Mouse (Mus musculus): Measurements from ENCODE around the gene Syce2. TPM values are rescaled to one million over a fixed set of nuclear protein-coding genes. Genes with fewer than 3 reads are reported as not detected.

Syce2 gene
- polyA plus RNA-seq, 1 experiment from 2014 or later, result 68.5 TPM

DNA sequence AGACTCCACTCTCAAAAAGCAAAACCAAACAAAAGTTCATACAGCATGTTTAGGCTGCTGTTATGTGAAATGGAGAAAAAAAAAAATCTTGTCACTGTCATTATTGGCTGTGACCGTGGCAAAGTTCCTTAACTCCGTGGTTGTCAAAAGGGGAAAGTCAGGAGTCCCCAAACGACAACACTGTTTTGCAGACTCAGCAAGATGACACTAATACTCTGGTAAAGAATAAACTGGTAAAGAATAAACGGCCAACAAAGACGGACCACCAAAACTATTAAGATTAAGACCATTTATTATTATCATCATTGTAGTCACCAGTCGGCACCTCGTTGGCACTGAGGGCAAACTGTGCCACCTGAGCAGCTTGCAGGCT is 32.0 kb upstream of the Syce2 start:
- no peak for ATAC-seq (ENCODE audit: low read depth)
- Histone ChIP-seq H3K9ac (ENCODE audit: low read depth, low read length) (peak overlapping the region; percentile 92), H3K4me3 (ENCODE audit: low read depth, low read length) (peak overlapping the region; percentile 81), H3K27me3 (replicated peaks; ENCODE audit: control insufficient read depth, insufficient read depth, low read length) (no peaks in the 10 kb centered on the region), H3K27ac (replicated peaks; ENCODE audit: low read depth, low read length) (peak overlapping the region; percentile 88), H3K4me2 (ENCODE audit: low read depth, low read length) (peak overlapping the region; percentile 62), H3K4me1 (ENCODE audit: control insufficient read depth, insufficient read depth, low read length) (peaks cover 24% of the 10 kb centered on the region), H3K36me3 (ENCODE audit: control insufficient read depth, insufficient read depth, low read length) (peaks cover 85% of the 10 kb centered on the region), H3K9me3 (ENCODE audit: control insufficient read depth, low read length) (no peaks in the 10 kb centered on the region)
- under 1% methylated on average over 7 of the region's 7 CpGs for WGBS
- no peak for DNase-seq (ENCODE audit: low spot score)

DNA sequence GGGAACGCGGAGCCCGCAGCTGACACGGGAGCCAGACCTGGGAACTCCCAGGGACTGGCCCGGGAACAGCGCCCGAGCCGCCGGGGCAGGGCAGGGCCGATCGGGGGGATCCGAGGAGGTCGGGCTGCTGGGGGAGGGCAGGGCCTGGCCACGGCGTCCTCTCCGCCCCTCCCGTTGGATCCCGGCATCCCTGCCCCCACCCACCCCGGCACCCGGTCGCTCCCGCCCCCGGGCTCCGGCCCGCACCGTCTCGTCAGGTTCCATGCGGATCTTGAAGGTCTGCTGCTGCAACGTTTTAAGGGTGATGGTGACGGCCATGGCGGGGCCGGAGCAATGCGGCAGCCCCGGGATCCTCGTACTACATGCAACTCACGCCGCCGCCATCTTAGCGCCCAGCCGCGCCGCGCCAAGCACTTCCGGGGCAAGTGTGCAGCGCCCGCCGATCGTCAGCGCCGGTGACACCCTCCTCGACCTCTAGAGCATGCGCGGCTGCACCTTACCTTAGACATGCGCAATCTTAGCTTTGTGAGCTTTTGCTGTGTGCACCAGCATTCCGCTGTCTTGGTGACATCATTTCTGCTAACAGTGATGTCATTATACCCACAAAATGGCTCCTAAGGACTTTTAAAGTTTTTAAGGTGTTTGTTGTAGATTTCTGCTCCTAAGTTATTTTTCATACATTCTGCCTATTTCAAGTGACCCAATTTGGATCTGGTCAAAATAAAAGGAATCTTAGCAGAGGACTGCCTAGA is 31.5 kb upstream of the Syce2 start, which contains the start of gene Rad23a:
Gene Rad23a (minus strand): TSS at position 418 of the 752 bp plus-strand sequence.
- H3K4me2 ChIP-seq (ENCODE audit: low read depth, low read length), result peak within 1 kb of the TSS; percentile 62
- peak; percentile 94 for ATAC-seq (ENCODE audit: low read depth)
- H3K27me3 ChIP-seq (replicated peaks; ENCODE audit: control insufficient read depth, insufficient read depth, low read length), result no peaks in the 10 kb centered on the region

GRCm38 (mm10) chr8:84841514-84841913 is 30.4 kb upstream of the Syce2 start:
- WGBS, result 73% methylated on average over 1 of the region's 1 CpGs
- H3K27me3 ChIP-seq (replicated peaks; ENCODE audit: control insufficient read depth, insufficient read depth, low read length), result no peaks in the 10 kb centered on the region
- no peak for ATAC-seq (ENCODE audit: low read depth)
- no peak overlapping the region for H3K4me3 ChIP-seq (ENCODE audit: low read depth, low read length)
- H3K4me2 ChIP-seq (ENCODE audit: low read depth, low read length), result no peak overlapping the region
- no peaks in the 10 kb centered on the region for H3K9me3 ChIP-seq (ENCODE audit: control insufficient read depth, low read length)
- peaks cover 81% of the 10 kb centered on the region for H3K36me3 ChIP-seq (ENCODE audit: control insufficient read depth, insufficient read depth, low read length)
- no peak for DNase-seq (ENCODE audit: low spot score)
- peaks cover 27% of the 10 kb centered on the region; the same call in 1 of the 2 replicates for H3K4me1 ChIP-seq (ENCODE audit: control insufficient read depth, insufficient read depth, low read length)
- no peak overlapping the region for H3K9ac ChIP-seq (ENCODE audit: low read depth, low read length)
- H3K27ac ChIP-seq (replicated peaks; ENCODE audit: low read depth, low read length), result no peak overlapping the region

More for the DNA sequence above, 31.5 kb upstream of the Syce2 start, which contains the start of gene Rad23a:
- peak; percentile 98 for DNase-seq (ENCODE audit: low spot score)
- Histone ChIP-seq H3K36me3 (ENCODE audit: control insufficient read depth, insufficient read depth, low read length) (peaks cover 86% of the 10 kb centered on the region), H3K9ac (ENCODE audit: low read depth, low read length) (peak within 1 kb of the TSS; percentile 92), H3K4me3 (ENCODE audit: low read depth, low read length) (peak within 1 kb of the TSS; percentile 81), H3K4me1 (ENCODE audit: control insufficient read depth, insufficient read depth, low read length) (peaks cover 27% of the 10 kb centered on the region; the same call in 1 of the 2 replicates), H3K27ac (replicated peaks; ENCODE audit: low read depth, low read length) (peak within 1 kb of the TSS; percentile 88), H3K9me3 (ENCODE audit: control insufficient read depth, low read length) (no peaks in the 10 kb centered on the region)
- WGBS, result under 1% methylated on average over 16 of the region's 55 CpGs

DNA sequence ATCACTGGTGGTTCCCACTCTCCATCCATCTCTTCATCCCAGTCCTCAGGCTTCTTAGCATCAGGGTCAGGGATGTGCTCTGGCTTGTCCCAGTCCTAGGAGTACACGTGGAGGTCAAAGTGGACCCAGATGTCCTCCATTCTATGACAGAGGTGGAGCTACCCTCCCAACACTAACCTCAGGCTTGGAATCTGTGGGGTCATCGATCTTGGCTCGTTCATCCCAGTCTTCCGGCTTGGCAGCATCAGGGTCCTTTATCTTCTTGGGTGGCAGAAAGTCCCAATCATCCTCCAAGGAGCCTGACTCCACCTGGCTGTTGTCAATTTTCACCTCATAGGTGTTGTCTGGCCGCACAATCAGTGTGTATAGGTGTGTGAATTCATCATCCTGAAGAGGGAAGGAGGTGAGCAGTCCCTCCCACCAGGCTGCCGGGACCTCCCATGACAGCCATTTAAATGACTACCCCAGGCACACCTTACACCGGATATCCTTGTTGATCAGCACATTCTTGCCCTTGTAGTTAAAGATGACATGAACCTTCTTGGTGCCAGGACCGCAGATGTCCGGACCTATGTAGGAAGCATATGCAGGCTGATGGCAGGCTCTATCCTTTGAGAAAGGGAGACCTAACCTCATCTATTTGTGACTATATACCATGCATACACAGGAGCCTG is 27.4 kb upstream of the Syce2 start:
- DNase-seq (ENCODE audit: low spot score) (no peak), ATAC-seq (ENCODE audit: low read depth) (no peak)
- no peaks in the 10 kb centered on the region for H3K9me3 ChIP-seq (ENCODE audit: control insufficient read depth, low read length)
- peaks cover 50% of the 10 kb centered on the region for H3K36me3 ChIP-seq (ENCODE audit: control insufficient read depth, insufficient read depth, low read length)
- peak overlapping the region; percentile 77 for H3K4me2 ChIP-seq (ENCODE audit: low read depth, low read length)
- peak overlapping the region; percentile 71 for H3K4me3 ChIP-seq (ENCODE audit: low read depth, low read length)
- peak overlapping the region; percentile 8; the same call in 1 of the 2 replicates for H3K27ac ChIP-seq (replicated peaks; ENCODE audit: low read depth, low read length)
- WGBS, result 81% methylated on average over 9 of the region's 9 CpGs
- peak overlapping the region; percentile 88 for H3K9ac ChIP-seq (ENCODE audit: low read depth, low read length)
- peaks cover 15% of the 10 kb centered on the region; the same call in 1 of the 2 replicates for H3K4me1 ChIP-seq (ENCODE audit: control insufficient read depth, insufficient read depth, low read length)
- H3K27me3 ChIP-seq (replicated peaks; ENCODE audit: control insufficient read depth, insufficient read depth, low read length), result no peaks in the 10 kb centered on the region

GRCm38 (mm10) chr8:84845355-84846093 is 26.4 kb upstream of the Syce2 start:
- no peak for ATAC-seq (ENCODE audit: low read depth)
- peak overlapping the region; percentile 88 for H3K9ac ChIP-seq (ENCODE audit: low read depth, low read length)
- peak; percentile 56 for DNase-seq (ENCODE audit: low spot score)
- peaks cover 50% of the 10 kb centered on the region for H3K36me3 ChIP-seq (ENCODE audit: control insufficient read depth, insufficient read depth, low read length)
- peaks cover 15% of the 10 kb centered on the region; the same call in 1 of the 2 replicates for H3K4me1 ChIP-seq (ENCODE audit: control insufficient read depth, insufficient read depth, low read length)
- H3K27me3 ChIP-seq (replicated peaks; ENCODE audit: control insufficient read depth, insufficient read depth, low read length), result no peaks in the 10 kb centered on the region
- H3K9me3 ChIP-seq (ENCODE audit: control insufficient read depth, low read length), result no peaks in the 10 kb centered on the region
- WGBS, result 11% methylated on average over 12 of the region's 12 CpGs
- peak overlapping the region; percentile 71 for H3K4me3 ChIP-seq (ENCODE audit: low read depth, low read length)
- peak overlapping the region; percentile 77; the same call in 1 of the 2 replicates for H3K27ac ChIP-seq (replicated peaks; ENCODE audit: low read depth, low read length)
- peak overlapping the region; percentile 77 for H3K4me2 ChIP-seq (ENCODE audit: low read depth, low read length)

- Histone ChIP-seq H3K9ac (ENCODE audit: low read depth, low read length) (peak overlapping the region; percentile 88), H3K36me3 (ENCODE audit: control insufficient read depth, insufficient read depth, low read length) (peaks cover 48% of the 10 kb centered on the region), H3K9me3 (ENCODE audit: control insufficient read depth, low read length) (no peaks in the 10 kb centered on the region), H3K27ac (replicated peaks; ENCODE audit: low read depth, low read length) (peak overlapping the region; percentile 77), H3K4me3 (ENCODE audit: low read depth, low read length) (peak overlapping the region; percentile 71), H3K4me2 (ENCODE audit: low read depth, low read length) (peak overlapping the region; percentile 77), H3K4me1 (ENCODE audit: control insufficient read depth, insufficient read depth, low read length) (peaks cover 15% of the 10 kb centered on the region; the same call in 1 of the 2 replicates), H3K27me3 (replicated peaks; ENCODE audit: control insufficient read depth, insufficient read depth, low read length) (no peaks in the 10 kb centered on the region)
- ATAC-seq (ENCODE audit: low read depth) (no peak; the same call in 1 of the 2 replicates), DNase-seq (ENCODE audit: low spot score) (peak; percentile 36)
- under 1% methylated on average over 30 of the region's 30 CpGs for WGBS
These were observed 25.7 kb upstream of the Syce2 start for GRCm38 (mm10) chr8:84846094-84846721.

DNA sequence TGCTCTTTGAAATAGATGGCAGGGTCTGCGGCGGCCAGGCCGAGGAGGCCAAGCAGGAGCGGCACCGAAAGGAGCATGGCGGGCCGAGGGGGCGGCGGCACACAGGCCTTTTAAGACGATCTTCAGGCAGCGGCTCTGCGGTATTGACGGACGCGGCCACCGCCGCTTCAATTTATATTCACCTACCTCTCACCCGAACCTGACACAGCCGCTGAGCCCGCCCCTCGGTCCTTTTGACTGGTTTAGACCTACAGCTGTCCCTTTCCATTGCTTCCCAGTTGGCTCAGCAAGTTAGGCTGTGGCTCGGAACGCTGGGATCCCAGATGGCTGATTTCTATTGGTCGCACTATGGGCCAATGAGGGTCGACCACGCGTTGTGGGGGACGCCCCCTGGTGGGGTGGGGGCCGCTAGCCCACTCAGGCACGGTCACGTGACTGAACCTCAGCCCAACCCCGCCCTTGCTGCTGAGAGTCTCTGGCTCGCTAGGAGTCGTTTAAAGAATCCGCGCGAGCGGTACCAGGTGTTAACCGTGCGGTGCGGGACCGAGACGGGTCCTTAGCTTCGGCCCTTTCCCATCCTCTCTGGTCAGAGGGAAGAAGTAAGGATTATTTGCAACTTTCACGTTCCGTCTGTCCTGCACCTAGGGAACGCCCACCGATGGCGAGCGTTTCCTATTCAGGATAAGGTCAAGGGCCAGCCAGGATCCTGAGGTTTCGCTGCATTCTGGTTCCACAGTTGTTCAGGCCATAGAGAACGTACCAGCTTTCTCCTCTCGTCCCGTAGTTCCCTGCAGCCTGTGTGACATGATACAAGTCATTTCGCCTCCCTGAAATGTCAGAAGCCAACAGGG is 25.0 kb upstream of the Syce2 start, which contains the start of gene Calr:
Gene Calr (minus strand): TSS at position 213 of the 851 bp plus-strand sequence.
- under 1% methylated on average over 43 of the region's 55 CpGs for WGBS
- peak within 1 kb of the TSS; percentile 77 for H3K27ac ChIP-seq (replicated peaks; ENCODE audit: low read depth, low read length)

More for the DNA sequence above, 25.0 kb upstream of the Syce2 start, which contains the start of gene Calr:
- DNase-seq (ENCODE audit: low spot score) (peak; percentile 100), ATAC-seq (ENCODE audit: low read depth) (peak; percentile 99)
- peaks cover 40% of the 10 kb centered on the region for H3K36me3 ChIP-seq (ENCODE audit: control insufficient read depth, insufficient read depth, low read length)
- H3K9me3 ChIP-seq (ENCODE audit: control insufficient read depth, low read length), result no peaks in the 10 kb centered on the region
- peaks cover 15% of the 10 kb centered on the region; the same call in 1 of the 2 replicates for H3K4me1 ChIP-seq (ENCODE audit: control insufficient read depth, insufficient read depth, low read length)
- peak within 1 kb of the TSS; percentile 88 for H3K9ac ChIP-seq (ENCODE audit: low read depth, low read length)
- no peaks in the 10 kb centered on the region for H3K27me3 ChIP-seq (replicated peaks; ENCODE audit: control insufficient read depth, insufficient read depth, low read length)
- peak within 1 kb of the TSS; percentile 71 for H3K4me3 ChIP-seq (ENCODE audit: low read depth, low read length)
- H3K4me2 ChIP-seq (ENCODE audit: low read depth, low read length), result peak within 1 kb of the TSS; percentile 77
